Mouse (Mus musculus): Measurements from ENCODE around the gene Tns1.

- TF ChIP-seq CTCF (IDR thresholded peaks at IDR 0.05; ENCODE audit: control insufficient read depth, insufficient read depth, low read length) (no peak), POLR2A (IDR thresholded peaks at IDR 0.05; ENCODE audit: borderline replicate concordance, control insufficient read depth, low read depth, low read length) (no peak)
Observed at GRCm38 (mm10) chr1:73928385-73928784, 195.9 kb downstream of the Tns1 start.

Measured in bone marrow, adult 2 months (tissue).